Mouse (Mus musculus): ENCODE results near the gene Mrpl55. TPM values are rescaled to one million over a fixed set of nuclear protein-coding genes. Genes with fewer than 3 reads are reported as not detected.

Gene Mrpl55
- polyA plus RNA-seq, 1 experiment from 2014 or later, result 89.8 TPM

- Histone ChIP-seq H3K36me3 (replicated peaks; ENCODE audit: control insufficient read depth, insufficient read depth, low read depth, low read length) (no peaks in the 10 kb centered on the region), H3K4me3 (ENCODE audit: low read depth, low read length) (no peak overlapping the region), H3K27ac (replicated peaks; ENCODE audit: low read depth, low read length) (no peak overlapping the region), H3K4me1 (ENCODE audit: control insufficient read depth, insufficient read depth, low read length) (0 out of 2 replicates have a peak, but pooled peaks cover 2% of the 10 kb centered on the region), H3K27me3 (ENCODE audit: control insufficient read depth, insufficient read depth, low read length) (peaks cover 43% of the 10 kb centered on the region), H3K9me3 (replicated peaks; ENCODE audit: control insufficient read depth, low read length) (no peaks in the 10 kb centered on the region), H3K9ac (replicated peaks; ENCODE audit: low read length) (no peak overlapping the region), H3K4me2 (ENCODE audit: low read depth, low read length) (peak overlapping the region; percentile 7; the same call in 1 of the 2 replicates)
- ATAC-seq (replicated peaks; ENCODE audit: insufficient number of reproducible peaks, low FRiP score, low TSS enrichment, low read depth), result no peak
- DNase-seq (ENCODE audit: low spot score), result no peak
- 7% methylated on average over 29 of the region's 34 CpGs for WGBS
These were observed 25.4 kb upstream of the Mrpl55 start for GRCm38 (mm10) chr11:59176921-59177320.

- H3K4me2 ChIP-seq (ENCODE audit: low read depth, low read length), result no peak within 1 kb of the TSS
- no peak for ATAC-seq (replicated peaks; ENCODE audit: insufficient number of reproducible peaks, low FRiP score, low TSS enrichment, low read depth)
- no peaks in the 10 kb centered on the region for H3K4me1 ChIP-seq (ENCODE audit: control insufficient read depth, insufficient read depth, low read length)
- H3K9ac ChIP-seq (replicated peaks; ENCODE audit: low read length), result no peak within 1 kb of the TSS; the same call in 1 of the 2 replicates
- H3K9me3 ChIP-seq (replicated peaks; ENCODE audit: control insufficient read depth, low read length), result no peaks in the 10 kb centered on the region
- H3K36me3 ChIP-seq (replicated peaks; ENCODE audit: control insufficient read depth, insufficient read depth, low read depth, low read length), result peaks cover 4% of the 10 kb centered on the region
- H3K4me3 ChIP-seq (ENCODE audit: low read depth, low read length), result no peak within 1 kb of the TSS
- no peak within 1 kb of the TSS for H3K27ac ChIP-seq (replicated peaks; ENCODE audit: low read depth, low read length)
- peaks cover 7% of the 10 kb centered on the region for H3K27me3 ChIP-seq (ENCODE audit: control insufficient read depth, insufficient read depth, low read length)
- no peak for DNase-seq (ENCODE audit: low spot score)
- WGBS, result 37% methylated on average over 3 of the region's 3 CpGs
These were observed 19.4 kb upstream of the Mrpl55 start, which contains the start of gene Gjc2 for GRCm38 (mm10) chr11:59182864-59183331. Gjc2 (minus strand) TSS chr11:59183213.

GRCm38 (mm10) chr11:59183821-59184220, 18.5 kb upstream of the Mrpl55 start:
- DNase-seq (ENCODE audit: low spot score) (peak; percentile 54), ATAC-seq (replicated peaks; ENCODE audit: insufficient number of reproducible peaks, low FRiP score, low TSS enrichment, low read depth) (no peak)
- H3K9me3 ChIP-seq (replicated peaks; ENCODE audit: control insufficient read depth, low read length), result no peaks in the 10 kb centered on the region
- peaks cover 4% of the 10 kb centered on the region for H3K36me3 ChIP-seq (replicated peaks; ENCODE audit: control insufficient read depth, insufficient read depth, low read depth, low read length)
- no peak overlapping the region for H3K4me2 ChIP-seq (ENCODE audit: low read depth, low read length)
- no peak overlapping the region for H3K4me3 ChIP-seq (ENCODE audit: low read depth, low read length)
- H3K27ac ChIP-seq (replicated peaks; ENCODE audit: low read depth, low read length), result no peak overlapping the region
- H3K9ac ChIP-seq (replicated peaks; ENCODE audit: low read length), result no peak overlapping the region
- H3K27me3 ChIP-seq (ENCODE audit: control insufficient read depth, insufficient read depth, low read length), result no peaks in the 10 kb centered on the region
- WGBS, result 44% methylated on average over 3 of the region's 3 CpGs
- no peaks in the 10 kb centered on the region for H3K4me1 ChIP-seq (ENCODE audit: control insufficient read depth, insufficient read depth, low read length)

- H3K27me3 ChIP-seq (ENCODE audit: control insufficient read depth, insufficient read depth, low read length), result no peaks in the 10 kb centered on the region
- H3K4me1 ChIP-seq (ENCODE audit: control insufficient read depth, insufficient read depth, low read length), result no peaks in the 10 kb centered on the region
- no peak overlapping the region for H3K9ac ChIP-seq (replicated peaks; ENCODE audit: low read length)
- H3K9me3 ChIP-seq (replicated peaks; ENCODE audit: control insufficient read depth, low read length), result no peaks in the 10 kb centered on the region
- H3K4me3 ChIP-seq (ENCODE audit: low read depth, low read length), result no peak overlapping the region
- no peak overlapping the region for H3K27ac ChIP-seq (replicated peaks; ENCODE audit: low read depth, low read length)
- ATAC-seq (replicated peaks; ENCODE audit: insufficient number of reproducible peaks, low FRiP score, low TSS enrichment, low read depth), result no peak
- DNase-seq (ENCODE audit: low spot score), result no peak
- H3K4me2 ChIP-seq (ENCODE audit: low read depth, low read length), result no peak overlapping the region
- H3K36me3 ChIP-seq (replicated peaks; ENCODE audit: control insufficient read depth, insufficient read depth, low read depth, low read length), result peaks cover 4% of the 10 kb centered on the region
- WGBS, result 82% methylated on average over 5 of the region's 5 CpGs
These were observed 16.8 kb upstream of the Mrpl55 start for GRCm38 (mm10) chr11:59185490-59185889.

- Histone ChIP-seq H3K4me2 (ENCODE audit: low read depth, low read length) (no peak overlapping the region), H3K27ac (replicated peaks; ENCODE audit: low read depth, low read length) (no peak overlapping the region), H3K36me3 (replicated peaks; ENCODE audit: control insufficient read depth, insufficient read depth, low read depth, low read length) (peaks cover 4% of the 10 kb centered on the region), H3K9me3 (replicated peaks; ENCODE audit: control insufficient read depth, low read length) (no peaks in the 10 kb centered on the region), H3K9ac (replicated peaks; ENCODE audit: low read length) (no peak overlapping the region), H3K27me3 (ENCODE audit: control insufficient read depth, insufficient read depth, low read length) (no peaks in the 10 kb centered on the region), H3K4me3 (ENCODE audit: low read depth, low read length) (no peak overlapping the region), H3K4me1 (ENCODE audit: control insufficient read depth, insufficient read depth, low read length) (no peaks in the 10 kb centered on the region)
- ATAC-seq (replicated peaks; ENCODE audit: insufficient number of reproducible peaks, low FRiP score, low TSS enrichment, low read depth), result no peak
- 85% methylated on average over 6 of the region's 6 CpGs for WGBS
- DNase-seq (ENCODE audit: low spot score), result no peak
These were observed 14.6 kb upstream of the Mrpl55 start for GRCm38 (mm10) chr11:59187706-59188105.

GRCm38 (mm10) chr11:59191231-59192058, 10.8 kb upstream of the Mrpl55 start:
- Histone ChIP-seq H3K4me1 (ENCODE audit: control insufficient read depth, insufficient read depth, low read length) (no peaks in the 10 kb centered on the region), H3K36me3 (replicated peaks; ENCODE audit: control insufficient read depth, insufficient read depth, low read depth, low read length) (no peaks in the 10 kb centered on the region), H3K27ac (replicated peaks; ENCODE audit: low read depth, low read length) (peak overlapping the region; percentile 75), H3K9ac (replicated peaks; ENCODE audit: low read length) (peak overlapping the region; percentile 73), H3K4me3 (ENCODE audit: low read depth, low read length) (peak overlapping the region; percentile 64), H3K9me3 (replicated peaks; ENCODE audit: control insufficient read depth, low read length) (no peaks in the 10 kb centered on the region), H3K27me3 (ENCODE audit: control insufficient read depth, insufficient read depth, low read length) (no peaks in the 10 kb centered on the region), H3K4me2 (ENCODE audit: low read depth, low read length) (peak overlapping the region; percentile 72)
- DNase-seq (ENCODE audit: low spot score), result peak; percentile 92
- under 1% methylated on average over 57 of the region's 59 CpGs for WGBS
- peak; percentile 95 for ATAC-seq (replicated peaks; ENCODE audit: insufficient number of reproducible peaks, low FRiP score, low TSS enrichment, low read depth)

GRCm38 (mm10) chr11:59192059-59192386, 10.3 kb upstream of the Mrpl55 start, which contains the start of gene Guk1:
Guk1 (minus strand) TSS chr11:59192212.
- H3K27ac ChIP-seq (replicated peaks; ENCODE audit: low read depth, low read length), result peak within 1 kb of the TSS; percentile 75
- 5% methylated on average over 16 of the region's 16 CpGs for WGBS
- no peak for ATAC-seq (replicated peaks; ENCODE audit: insufficient number of reproducible peaks, low FRiP score, low TSS enrichment, low read depth)

GRCm38 (mm10) chr11:59196230-59196629, 6.1 kb upstream of the Mrpl55 start:
- no peak overlapping the region for H3K9ac ChIP-seq (replicated peaks; ENCODE audit: low read length)
- no peaks in the 10 kb centered on the region for H3K27me3 ChIP-seq (ENCODE audit: control insufficient read depth, insufficient read depth, low read length)
- no peak for DNase-seq (ENCODE audit: low spot score)
- H3K9me3 ChIP-seq (replicated peaks; ENCODE audit: control insufficient read depth, low read length), result no peaks in the 10 kb centered on the region
- no peaks in the 10 kb centered on the region; the same call in 1 of the 2 replicates for H3K4me1 ChIP-seq (ENCODE audit: control insufficient read depth, insufficient read depth, low read length)
- H3K4me2 ChIP-seq (ENCODE audit: low read depth, low read length), result no peak overlapping the region
- H3K36me3 ChIP-seq (replicated peaks; ENCODE audit: control insufficient read depth, insufficient read depth, low read depth, low read length), result no peaks in the 10 kb centered on the region; the same call in 1 of the 2 replicates
- no peak for ATAC-seq (replicated peaks; ENCODE audit: insufficient number of reproducible peaks, low FRiP score, low TSS enrichment, low read depth)
- no peak overlapping the region for H3K4me3 ChIP-seq (ENCODE audit: low read depth, low read length)
- H3K27ac ChIP-seq (replicated peaks; ENCODE audit: low read depth, low read length), result no peak overlapping the region

More at GRCm38 (mm10) chr11:59192059-59192386, 10.3 kb upstream of the Mrpl55 start, which contains the start of gene Guk1:
- H3K9ac ChIP-seq (replicated peaks; ENCODE audit: low read length), result peak within 1 kb of the TSS; percentile 73
- H3K27me3 ChIP-seq (ENCODE audit: control insufficient read depth, insufficient read depth, low read length), result no peaks in the 10 kb centered on the region
- H3K4me1 ChIP-seq (ENCODE audit: control insufficient read depth, insufficient read depth, low read length), result no peaks in the 10 kb centered on the region
- peak within 1 kb of the TSS; percentile 72 for H3K4me2 ChIP-seq (ENCODE audit: low read depth, low read length)
- H3K4me3 ChIP-seq (ENCODE audit: low read depth, low read length), result peak within 1 kb of the TSS; percentile 64
- H3K36me3 ChIP-seq (replicated peaks; ENCODE audit: control insufficient read depth, insufficient read depth, low read depth, low read length), result no peaks in the 10 kb centered on the region
- DNase-seq (ENCODE audit: low spot score), result no peak
- H3K9me3 ChIP-seq (replicated peaks; ENCODE audit: control insufficient read depth, low read length), result no peaks in the 10 kb centered on the region

Measured in embryonic facial prominence, embryonic 11.5 days (tissue).